Mouse (Mus musculus): Measurements from ENCODE around the gene Ankrd50.

DNA sequence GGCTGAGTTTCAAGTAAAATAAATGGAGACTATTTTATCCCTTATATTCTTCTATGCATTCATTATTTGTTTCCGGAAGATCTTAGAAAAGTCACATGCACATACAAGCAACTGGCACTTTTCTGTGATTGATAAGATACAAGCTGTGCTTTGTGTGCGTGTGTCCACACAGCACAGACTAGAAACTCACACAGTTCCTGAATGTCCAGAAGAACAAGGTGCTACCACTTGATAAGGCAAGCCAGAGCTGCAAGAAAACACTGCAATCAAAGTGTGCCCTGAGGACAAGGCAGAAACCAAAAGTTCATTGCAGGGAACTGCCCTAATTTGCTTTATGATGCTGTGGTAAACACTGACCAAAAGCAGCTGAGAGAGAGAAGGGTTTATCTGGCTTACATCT lies 6.1 kb upstream of the Ankrd50 start:
- TF ChIP-seq POLR2A (IDR thresholded peaks at IDR 0.05; ENCODE audit: insufficient read depth, low read depth, low read length) (no peak), CTCF (IDR thresholded peaks at IDR 0.05) (no peak)
